Mouse (Mus musculus) ES-Bruce4 (cell line): Measurements from ENCODE around the gene Cyth2.

Source experiments
- CTCF ChIP-seq: IDR thresholded peaks from one replicate; pipeline ENCODE4 v1.8.1; 2011; ENCODE audit warnings: low read depth, low read length
- POLR2A ChIP-seq: IDR thresholded peaks from one replicate; pipeline ENCODE4 v1.8.1; 2011; ENCODE audit warnings: low read length; ENCODE audit not compliant: insufficient read depth

DNA sequence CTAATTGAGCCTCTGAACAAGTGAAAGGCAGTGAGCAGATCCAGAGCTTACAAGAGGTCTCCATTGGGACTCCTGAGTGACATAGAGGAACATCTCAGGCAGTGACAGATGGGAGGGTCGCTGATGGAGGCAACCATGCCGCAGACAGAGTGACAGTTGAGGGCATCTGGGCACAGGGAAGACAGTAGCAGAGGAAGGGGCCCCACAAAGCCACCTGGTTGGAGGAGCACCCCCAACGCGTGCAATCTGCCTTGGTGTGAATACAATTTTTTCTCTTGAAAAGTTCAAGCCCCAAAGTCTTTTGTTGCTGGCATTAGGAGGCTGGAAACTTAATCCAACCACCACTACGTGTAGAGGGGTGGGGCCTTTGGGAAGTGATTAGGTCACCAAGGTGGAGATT lies 54.2 kb downstream of the Cyth2 start:
- TF ChIP-seq CTCF (no peak), POLR2A (no peak)
